Mouse (Mus musculus): ENCODE data around the gene Donson. TPM values are rescaled to one million over a fixed set of nuclear protein-coding genes. Genes with fewer than 3 reads are reported as not detected.

Donson gene
- 160 TPM for polyA plus RNA-seq (2017; shearing (Covaris generic))

GRCm38 (mm10) chr16:91688619-91689334 is at the start of gene Donson:
Gene Donson, minus strand, starts transcription at chr16:91688770.

GRCm38 (mm10) chr16:91729066-91729482 is 40.5 kb upstream of the Donson start, which contains the start of gene Itsn1:
Gene Itsn1, plus strand, starts transcription at chr16:91729281.

GRCm38 (mm10) chr16:91728123-91729065 is 39.8 kb upstream of the Donson start, which contains the start of gene Cryzl1:
Gene Cryzl1, minus strand, starts transcription at chr16:91728975.

GRCm38 (mm10) chr16:91647461-91648219 is 40.9 kb downstream of the Donson start, which contains the start of gene Son:
Gene Son, plus strand, starts transcription at chr16:91647506.

GRCm38 (mm10) chr16:91646681-91647419 is 41.7 kb downstream of the Donson start, which contains the start of gene Gart:
Gene Gart, minus strand, starts transcription at chr16:91646952.

Other genes with a start within 250 kb of the Donson start
- gene Ifnar1, start 203.5 kb downstream of the Donson start, polyA plus RNA-seq (2017; shearing (Covaris generic)): 209 TPM
- 397 TPM for gene Ifngr2, start 141.7 kb downstream of the Donson start, polyA plus RNA-seq (2017; shearing (Covaris generic))
- 53.8 TPM for gene Tmem50b, start 91.0 kb downstream of the Donson start, polyA plus RNA-seq (2017; shearing (Covaris generic))
- 4.8 TPM for gene Dnajc28, start 69.7 kb downstream of the Donson start, polyA plus RNA-seq (2017; shearing (Covaris generic))
- 90.8 TPM for gene Gart, start 41.8 kb downstream of the Donson start, polyA plus RNA-seq (2017; shearing (Covaris generic))
- 152 TPM for gene Son, start 41.3 kb downstream of the Donson start, polyA plus RNA-seq (2017; shearing (Covaris generic))
- gene Cryzl1, start 40.2 kb upstream of the Donson start, polyA plus RNA-seq (2017; shearing (Covaris generic)): 41.3 TPM
- 2.6 TPM for gene Itsn1, start 40.5 kb upstream of the Donson start, polyA plus RNA-seq (2017; shearing (Covaris generic))

Data from naive thymus-derived CD4-positive, alpha-beta T cell, adult 5 months (primary cell).